Mouse (Mus musculus): ENCODE results near the gene Tarbp2.

Gene Tarbp2

DNA sequence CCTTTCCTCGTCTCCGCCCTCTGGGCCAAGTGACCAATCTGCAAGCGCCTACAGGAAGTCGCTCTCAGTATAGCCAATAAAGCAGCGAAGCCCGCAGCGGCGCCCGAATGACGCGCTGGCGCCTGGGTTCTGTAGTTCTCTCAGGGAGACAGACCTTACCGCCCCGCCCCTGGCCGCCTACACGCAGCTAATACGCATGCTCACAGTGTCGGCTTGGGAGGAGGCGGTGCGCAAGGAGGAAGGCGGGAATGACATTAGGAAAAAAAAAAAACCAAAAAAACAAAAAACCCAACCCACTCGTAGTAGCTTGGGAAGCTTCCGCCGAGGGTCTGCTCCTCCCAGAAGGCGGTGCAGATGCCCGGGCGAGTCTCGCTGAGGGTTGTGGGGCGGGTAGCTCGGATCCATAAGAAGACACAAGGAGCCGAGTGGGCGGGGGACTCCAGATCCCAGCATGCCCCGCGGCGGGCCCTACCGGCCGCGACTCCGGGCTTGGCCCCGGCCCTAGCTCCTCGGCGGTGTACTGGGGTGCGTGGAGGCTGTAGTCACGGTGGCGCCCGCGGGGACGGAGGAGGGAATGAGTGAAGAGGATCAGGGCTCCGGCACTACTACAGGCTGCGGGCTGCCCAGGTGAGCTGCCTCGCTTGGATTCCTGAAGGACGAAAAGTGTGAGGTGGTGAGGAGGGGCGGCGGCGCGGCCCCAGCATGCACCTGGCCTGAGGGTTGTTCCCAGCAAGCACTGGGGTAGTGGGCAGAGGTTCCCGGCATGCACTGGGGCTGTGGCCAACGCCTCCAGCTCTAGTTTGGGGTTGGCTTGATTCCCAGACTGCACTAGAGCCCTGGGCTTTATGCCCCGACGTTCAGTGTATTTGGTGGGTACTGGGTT lies at the start of gene Tarbp2:
TSS of gene Tarbp2 (plus strand) at position 217 of the 883 bp plus-strand sequence.
- DNase-seq (ENCODE audit: low spot score): peak; percentile 99

DNA sequence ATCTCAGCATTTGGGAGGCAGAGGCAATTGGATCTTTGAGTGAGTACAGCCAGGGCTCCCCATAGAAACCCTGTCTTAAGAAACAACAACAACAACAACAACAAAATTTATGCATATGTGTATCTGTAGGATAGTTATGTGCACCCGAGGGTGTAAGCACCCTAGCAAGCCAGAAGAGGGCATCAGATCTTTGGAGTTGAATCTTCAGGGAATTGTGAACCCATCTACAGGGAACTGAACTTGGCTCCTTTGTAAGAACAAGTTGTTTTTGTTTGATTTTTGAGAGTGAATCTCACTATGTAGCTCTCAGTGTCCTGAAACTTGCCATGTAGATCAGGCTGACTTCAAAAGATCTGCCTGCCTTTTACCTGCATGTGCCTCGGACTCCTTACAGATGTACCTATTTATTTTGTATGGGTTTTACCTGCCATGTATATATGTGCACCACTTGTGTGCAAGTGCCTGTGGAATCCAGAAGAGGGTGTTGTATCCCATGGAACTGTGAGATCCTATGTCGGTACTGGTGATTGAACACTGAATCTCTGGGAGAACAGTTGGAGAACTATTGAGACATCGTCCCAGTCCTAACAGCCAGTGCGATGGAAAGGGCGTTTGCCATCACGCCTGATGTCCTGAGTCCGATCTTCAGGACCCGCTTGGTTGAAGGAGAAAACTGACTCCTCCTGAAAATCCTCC lies 49.2 kb upstream of the Tarbp2 start:
- no peak for DNase-seq (ENCODE audit: low spot score)

DNA sequence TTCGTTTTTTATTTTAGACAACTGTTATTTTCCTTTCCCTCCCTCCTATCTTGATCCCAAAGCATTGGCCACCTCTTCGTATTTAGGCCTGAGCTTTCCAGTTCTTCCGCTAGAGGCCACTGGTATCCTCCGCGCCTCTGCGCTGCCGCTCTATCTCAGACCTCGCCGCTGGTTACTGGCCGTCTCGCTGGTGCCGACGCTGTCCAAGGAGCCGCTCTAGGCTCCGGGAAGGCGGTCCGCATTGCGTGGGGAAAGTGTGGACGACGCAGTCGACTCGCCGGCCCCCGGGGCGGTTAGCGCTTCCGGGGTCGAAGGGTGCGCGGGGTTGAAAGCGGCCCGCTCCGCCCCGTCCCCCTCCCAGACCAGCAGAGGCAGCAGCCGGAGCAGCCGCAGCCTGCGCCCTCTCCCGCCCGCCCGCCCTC lies 47.8 kb upstream of the Tarbp2 start, which contains the start of gene Pcbp2:
TSS of gene Pcbp2 (plus strand) at position 357 of the 422 bp plus-strand sequence.
- DNase-seq (ENCODE audit: low spot score): peak; percentile 84

- peak; percentile 44 for DNase-seq (ENCODE audit: low spot score)
Measured at GRCm38 (mm10) chr15:102470605-102471294, 47.2 kb upstream of the Tarbp2 start.

- DNase-seq (ENCODE audit: low spot score): no peak
Measured at GRCm38 (mm10) chr15:102471295-102471645, 46.7 kb upstream of the Tarbp2 start.

- DNase-seq (ENCODE audit: low spot score): no peak
Measured at GRCm38 (mm10) chr15:102471727-102472126, 46.3 kb upstream of the Tarbp2 start.

DNA sequence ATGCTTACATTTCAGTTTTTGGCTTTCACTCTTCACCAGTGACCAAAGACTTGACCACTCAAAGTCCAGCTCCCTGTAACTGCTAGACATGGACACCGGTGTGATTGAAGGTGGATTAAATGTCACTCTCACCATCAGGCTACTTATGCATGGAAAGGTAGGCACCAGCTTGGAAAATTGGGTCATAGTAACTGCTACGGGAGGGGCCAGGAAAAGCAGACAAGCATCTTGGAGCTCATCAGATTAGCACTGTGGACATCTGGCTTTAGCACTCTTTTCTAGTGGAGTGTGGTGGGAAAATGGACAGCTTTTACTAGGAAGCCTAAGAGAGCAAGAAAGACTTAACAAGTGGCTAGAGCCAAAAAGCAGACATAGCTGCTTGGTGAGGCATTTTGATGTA lies 44.7 kb upstream of the Tarbp2 start:
- no peak for DNase-seq (ENCODE audit: low spot score)

DNA sequence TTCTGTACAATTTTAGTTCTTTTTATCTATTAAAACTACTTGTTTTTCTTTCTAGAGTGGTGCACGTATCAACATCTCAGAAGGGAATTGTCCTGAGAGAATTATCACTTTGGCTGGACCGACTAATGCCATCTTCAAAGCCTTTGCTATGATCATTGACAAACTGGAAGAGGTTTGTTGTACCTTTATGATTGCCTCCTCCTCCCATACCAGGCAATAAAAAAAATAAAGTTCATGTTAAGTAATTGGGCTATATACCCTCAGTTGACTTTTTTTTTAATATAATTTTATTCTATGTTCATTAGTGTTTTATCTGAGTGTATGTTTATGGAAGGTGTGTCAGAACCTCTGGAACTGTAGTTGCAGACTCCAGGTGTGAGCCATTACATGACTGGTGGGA lies 43.5 kb upstream of the Tarbp2 start:
- DNase-seq (ENCODE audit: low spot score): no peak

DNA sequence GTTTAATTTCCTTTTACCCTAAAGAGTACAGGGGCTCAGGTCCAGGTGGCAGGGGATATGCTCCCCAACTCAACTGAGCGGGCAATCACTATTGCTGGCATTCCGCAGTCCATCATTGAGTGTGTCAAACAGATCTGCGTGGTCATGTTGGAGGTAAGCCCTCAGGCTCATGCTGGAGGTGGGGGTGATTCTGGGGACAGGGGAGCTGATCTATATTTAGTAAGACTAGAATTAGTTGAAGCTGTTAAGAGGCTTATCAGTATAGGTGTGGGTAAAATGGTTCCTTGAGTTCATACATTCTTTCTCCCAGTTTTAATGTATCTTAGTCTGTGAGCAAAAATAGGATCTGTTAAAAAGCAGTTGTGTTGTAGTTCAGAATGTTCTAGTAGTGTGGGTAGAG lies 34.9 kb upstream of the Tarbp2 start:
- DNase-seq (ENCODE audit: low spot score): no peak

- DNase-seq (ENCODE audit: low spot score): no peak
Measured at GRCm38 (mm10) chr15:102485853-102486252, 32.1 kb upstream of the Tarbp2 start.

GRCm38 (mm10) chr15:102487664-102488063 lies 30.3 kb upstream of the Tarbp2 start:
- DNase-seq (ENCODE audit: low spot score): no peak

DNA sequence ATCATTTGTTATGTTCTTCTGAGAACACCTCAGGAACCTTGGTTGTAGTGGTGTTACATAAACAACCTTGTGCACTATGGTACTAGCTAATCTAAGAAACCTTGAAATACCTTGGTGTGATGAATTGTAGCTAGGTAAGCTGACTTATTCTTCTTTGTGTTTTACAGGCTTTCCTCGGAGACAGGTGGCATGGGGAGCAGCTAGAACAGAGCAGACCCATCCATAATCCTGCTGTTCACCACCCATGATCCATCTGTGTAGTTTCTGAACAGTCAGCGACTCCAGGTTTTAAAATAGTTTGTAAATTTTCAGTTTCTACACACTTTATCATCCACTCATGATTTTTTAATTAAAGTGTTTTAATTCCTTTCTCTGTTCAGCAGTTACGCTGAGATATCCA lies 19.7 kb upstream of the Tarbp2 start:
- DNase-seq (ENCODE audit: low spot score): no peak

- DNase-seq (ENCODE audit: low spot score): no peak
Measured at GRCm38 (mm10) chr15:102499370-102499769, 18.6 kb upstream of the Tarbp2 start.

DNA sequence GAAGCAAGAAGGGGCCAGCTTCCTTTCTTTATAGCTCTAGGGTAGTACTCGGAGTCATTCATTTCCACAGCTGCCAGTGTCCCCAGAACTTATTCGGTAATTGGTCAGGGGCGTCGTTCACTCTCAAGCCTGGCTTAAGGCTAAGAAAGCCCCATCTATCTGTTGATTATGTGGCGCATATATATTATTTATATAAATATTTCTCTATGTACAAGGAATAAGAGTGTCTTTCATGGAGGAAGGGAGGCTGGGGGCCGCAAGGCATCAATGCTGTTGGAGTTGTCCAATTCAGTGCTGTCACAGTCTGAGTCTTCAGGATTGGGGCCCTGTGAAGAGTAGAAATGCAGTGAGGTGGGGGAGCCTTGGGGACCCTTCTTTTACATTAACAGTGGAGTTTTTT lies 18.1 kb upstream of the Tarbp2 start:
- DNase-seq (ENCODE audit: low spot score): no peak

DNA sequence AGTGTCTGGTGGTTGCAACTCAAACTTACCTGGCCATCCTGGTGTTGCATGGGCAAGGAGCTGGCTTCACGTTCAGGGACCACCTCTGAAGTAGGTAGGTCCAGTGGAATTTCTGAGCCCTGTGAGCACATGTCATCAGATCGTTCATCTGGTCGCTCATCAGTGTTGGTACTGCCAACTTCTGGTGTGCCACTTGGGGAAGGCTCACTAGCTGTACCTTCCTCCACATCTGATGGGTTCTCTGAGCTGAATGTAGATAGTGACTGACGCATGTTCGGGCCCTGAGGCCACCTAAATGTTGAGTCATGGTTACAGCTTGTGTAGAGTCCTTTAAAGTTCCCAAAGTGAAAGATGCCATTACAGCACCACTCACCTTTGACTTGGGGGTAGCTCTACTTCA lies 17.5 kb upstream of the Tarbp2 start:
- DNase-seq (ENCODE audit: low spot score): no peak

DNA sequence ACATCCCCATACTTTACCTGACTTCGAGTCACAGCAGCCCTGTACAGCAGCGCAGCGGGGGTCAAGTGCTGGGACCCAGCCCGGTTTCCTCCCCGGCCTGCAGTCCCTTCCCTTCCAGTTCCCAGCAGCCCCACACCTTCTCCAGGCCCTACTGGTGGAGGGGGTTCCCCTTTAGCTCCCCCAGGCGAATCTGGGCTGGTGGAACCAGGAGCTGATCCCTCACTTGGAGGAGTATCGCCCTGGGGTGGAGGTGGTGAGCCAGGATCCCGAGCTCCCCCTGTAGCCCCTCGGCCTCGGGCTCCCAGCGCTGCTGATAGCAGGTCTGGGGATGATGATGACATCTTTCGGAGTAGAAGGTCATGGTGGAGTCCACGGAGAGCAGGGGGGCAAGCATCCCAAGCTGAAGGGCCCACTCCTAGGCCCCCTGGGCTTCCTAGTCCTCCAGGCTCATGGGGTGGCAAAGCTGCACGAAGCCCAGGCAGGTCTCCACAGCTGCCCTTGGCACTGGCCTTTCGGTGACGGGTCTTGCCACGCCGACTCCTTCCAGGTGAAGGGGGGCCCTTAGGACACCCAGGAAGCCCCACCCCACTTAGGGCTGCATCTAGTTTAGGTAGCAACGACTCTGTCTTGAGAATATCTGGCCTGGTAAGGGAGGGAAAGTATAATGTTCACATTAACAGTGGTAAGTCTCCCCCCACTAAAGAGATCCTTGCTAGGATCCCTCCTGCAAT lies 16.7 kb upstream of the Tarbp2 start:
- DNase-seq (ENCODE audit: low spot score): no peak

GRCm38 (mm10) chr15:102502254-102502840 lies 15.6 kb upstream of the Tarbp2 start:
- DNase-seq (ENCODE audit: low spot score): no peak

DNA sequence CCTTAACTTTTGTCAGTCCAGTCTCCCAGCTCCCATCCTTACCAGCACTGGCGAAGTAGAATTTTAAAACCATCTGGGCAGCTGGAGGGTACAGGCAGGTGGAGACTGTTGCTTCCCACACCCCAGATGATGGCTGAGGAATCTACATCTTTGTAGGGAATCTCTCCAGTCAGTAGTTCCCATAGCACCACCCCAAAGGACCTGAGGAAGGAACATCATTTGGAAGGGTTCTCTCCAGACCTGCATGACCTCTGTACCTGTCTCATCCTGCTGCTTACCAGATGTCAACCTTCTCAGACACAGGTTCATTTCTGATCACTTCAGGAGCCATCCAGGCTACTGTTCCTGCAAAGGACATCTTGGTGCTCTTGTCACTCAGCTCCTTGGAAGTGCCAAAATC lies 14.5 kb upstream of the Tarbp2 start, which contains the start of gene Gm10337:
TSS of gene Gm10337 (plus strand) at position 276 of the 400 bp plus-strand sequence.
- DNase-seq (ENCODE audit: low spot score): no peak

- no peak for DNase-seq (ENCODE audit: low spot score)
Measured at GRCm38 (mm10) chr15:102503924-102504782, 13.8 kb upstream of the Tarbp2 start.

DNA sequence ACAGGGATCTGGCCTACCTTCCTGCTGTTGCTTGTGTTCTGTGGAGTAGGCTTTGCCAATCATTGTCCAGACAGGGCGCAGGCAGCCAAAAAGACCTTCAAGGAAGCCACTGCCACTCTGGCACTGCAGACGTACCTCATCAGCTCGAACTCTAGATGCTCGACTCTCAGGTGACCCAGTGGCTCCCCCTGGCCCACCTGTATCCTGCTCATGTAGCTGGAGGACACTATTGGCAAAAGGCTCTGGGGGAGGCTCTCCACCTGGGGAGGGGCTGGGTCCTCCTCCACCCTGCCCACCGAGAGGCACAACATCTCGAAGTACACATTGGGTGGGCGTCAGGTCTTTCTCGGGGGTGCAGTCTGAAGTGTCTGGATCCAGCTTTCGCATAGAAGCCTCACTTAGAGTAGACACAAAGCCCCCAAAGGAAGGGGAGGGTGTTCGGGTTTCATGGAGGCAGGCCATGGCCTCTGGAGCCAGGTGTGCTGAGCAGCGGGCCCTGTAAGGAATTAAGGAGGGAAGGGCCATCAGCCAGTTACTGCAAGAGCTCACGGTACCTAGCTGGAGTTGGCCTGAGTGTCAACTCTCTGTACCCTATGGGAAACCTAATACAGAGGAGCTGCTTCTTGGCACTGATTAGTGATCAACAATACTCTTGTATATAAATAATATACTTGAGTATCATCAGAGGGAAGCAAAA lies 12.8 kb upstream of the Tarbp2 start:
- no peak for DNase-seq (ENCODE audit: low spot score)
